Mouse (Mus musculus) C2C12 (cell line): ENCODE measurements around the gene Cdsn.

ENCODE experiments used
- CTCF ChIP-seq: IDR thresholded peaks from one replicate; pipeline ENCODE4 v1.5.1; 2011; ENCODE audit not compliant: control insufficient read depth, insufficient read depth, insufficient read length
- MAX ChIP-seq: IDR thresholded peaks from one replicate; pipeline ENCODE4 v1.6.1; 2011; ENCODE audit warnings: mild to moderate bottlenecking, control low read depth
- MYOD1 ChIP-seq: IDR thresholded peaks from one replicate; pipeline ENCODE4 v1.6.1; 2011; ENCODE audit warnings: low read depth; ENCODE audit not compliant: control insufficient read depth, insufficient read length
- MYOG ChIP-seq: IDR thresholded peaks from one replicate; pipeline ENCODE4 v1.6.1; 2011; ENCODE audit not compliant: control insufficient read depth, insufficient read length; ENCODE audit errors: extremely low read depth
- USF1 ChIP-seq: IDR thresholded peaks from one replicate; pipeline ENCODE4 v1.6.1; 2011; ENCODE audit warnings: low read depth, mild to moderate bottlenecking, control low read depth, moderate library complexity

DNA sequence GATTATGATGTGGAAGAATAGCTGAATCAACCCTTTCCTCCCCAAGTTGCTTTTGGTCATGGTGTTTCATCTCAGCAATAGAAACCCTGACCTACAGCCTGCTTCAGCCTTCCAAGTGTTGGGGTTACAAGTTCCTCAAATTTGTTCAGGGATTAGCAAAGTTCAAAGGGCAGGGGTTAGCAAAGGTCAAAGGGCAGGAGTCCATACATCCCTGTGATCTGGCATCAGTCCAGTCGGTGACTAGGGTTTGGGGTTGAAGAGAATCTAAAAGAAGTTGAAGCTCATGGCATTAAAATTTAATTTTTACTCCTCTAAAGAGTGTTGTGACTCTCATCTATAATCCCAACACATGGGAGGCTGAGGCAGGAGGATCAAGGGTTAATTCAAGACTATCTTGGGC is 13.5 kb upstream of the Cdsn start:
- TF ChIP-seq CTCF (no peak), USF1 (no peak), MYOD1 (no peak), MYOG (no peak), MAX (no peak)
